Mouse (Mus musculus): ENCODE data around the gene Kif12.

DNA sequence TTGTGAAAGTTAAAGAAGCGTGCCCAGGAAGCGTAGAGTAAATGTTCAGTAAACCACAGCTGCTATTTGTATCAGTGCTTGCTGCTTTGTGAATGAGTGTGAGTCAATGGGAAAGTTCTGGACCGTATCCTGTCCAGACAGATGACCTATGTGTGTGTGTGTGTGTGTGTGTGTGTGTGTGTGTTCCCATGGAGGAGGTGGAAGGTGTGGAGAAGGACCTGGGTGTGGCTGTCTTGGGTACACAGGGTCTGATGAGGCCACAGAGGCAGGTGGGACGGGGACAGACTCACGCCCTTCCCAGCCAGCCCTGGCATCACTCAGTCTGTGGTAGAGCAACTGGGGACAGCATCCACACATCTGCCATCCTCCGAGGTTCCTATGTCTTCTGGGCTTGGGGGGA is 45.6 kb upstream of the Kif12 start:
- TF ChIP-seq POLR2A (IDR thresholded peaks at IDR 0.05; ENCODE audit: borderline replicate concordance, control insufficient read depth, low read depth, low read length) (no peak), CTCF (IDR thresholded peaks at IDR 0.05; ENCODE audit: control insufficient read depth, insufficient read depth, low read length) (no peak)
